Mouse (Mus musculus): ENCODE data around the gene Phkb. TPM values are rescaled to one million over a fixed set of nuclear protein-coding genes. Genes with fewer than 3 reads are reported as not detected.

Gene Phkb
- 39.3 TPM for polyA plus RNA-seq (2017; shearing (Covaris generic))

DNA sequence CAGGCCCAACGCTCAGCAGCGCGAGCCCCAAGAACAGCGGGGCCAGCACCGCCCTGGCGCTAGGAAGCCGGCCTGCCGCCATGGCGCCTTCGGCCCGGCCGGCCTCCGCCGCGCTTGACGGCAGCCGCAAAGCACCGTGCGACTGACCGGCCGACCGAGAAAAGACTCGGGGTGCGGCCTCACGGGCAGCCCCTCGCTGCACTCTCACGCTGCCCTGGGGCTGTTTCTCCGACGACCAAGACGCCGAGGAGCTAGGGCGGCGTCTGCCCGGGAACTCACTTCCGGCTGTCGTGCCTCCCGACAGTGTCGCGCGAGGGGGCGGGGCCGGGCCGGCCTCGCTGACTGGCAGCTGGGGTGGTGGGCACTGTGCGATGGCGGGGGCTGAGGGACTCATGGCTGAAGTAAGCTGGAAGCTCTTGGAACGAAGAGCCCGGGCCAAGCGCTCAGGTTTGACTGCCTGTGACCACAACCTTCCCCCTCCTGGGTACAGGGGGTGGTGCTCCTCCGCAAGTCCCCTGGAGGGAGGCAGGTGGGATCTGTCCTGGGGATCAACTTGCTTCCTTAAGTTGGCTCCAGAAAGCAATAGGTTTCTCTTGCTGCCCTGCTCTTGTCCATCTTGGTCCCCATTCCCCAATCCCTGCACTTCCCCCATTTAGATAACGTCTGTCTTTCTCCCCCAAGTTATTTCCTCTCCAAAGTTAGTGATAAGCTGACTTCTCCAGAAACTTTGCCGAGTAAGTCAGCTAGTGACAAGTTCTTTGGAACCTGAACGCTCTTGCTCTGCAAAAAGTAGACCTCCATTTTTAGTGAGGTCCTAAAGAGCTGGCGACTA lies at the start of gene Phkb, which contains the start of gene Itfg1:
Phkb (plus strand) TSS at position 303 of the 832 bp plus-strand sequence.
Itfg1 (minus strand) TSS at position 265 of the 832 bp plus-strand sequence.

Other genes starting within 250 kb of the Phkb start
- 0.17 TPM for gene Neto2, start 140.0 kb upstream of the Phkb start, polyA plus RNA-seq (2017; shearing (Covaris generic))
- 17.2 TPM for gene Itfg1, start within 50 bp of the Phkb start, polyA plus RNA-seq (2017; shearing (Covaris generic))